Mouse (Mus musculus): ENCODE results near the gene Abhd15. TPM values are rescaled to one million over a fixed set of nuclear protein-coding genes. Genes with fewer than 3 reads are reported as not detected.
A peak's percentile ranks its signal among the peaks of the same experiment; 100 is the strongest.

Abhd15 gene
- polyA plus RNA-seq, 1 experiment from 2014 or later: 5.1 TPM

GRCm38 (mm10) chr11:77491502-77492291, 23.2 kb upstream of the Abhd15 start:
- Histone ChIP-seq H3K36me3 (ENCODE audit: control insufficient read depth, insufficient read depth) (no peaks in the 10 kb centered on the region), H3K4me2 (ENCODE audit: low read depth, low read length) (peak overlapping the region; percentile 97), H3K9me3 (replicated peaks; ENCODE audit: control insufficient read depth, low read length) (no peaks in the 10 kb centered on the region), H3K27ac (ENCODE audit: low read length) (peak overlapping the region; percentile 15; the same call in 1 of the 2 replicates), H3K4me1 (ENCODE audit: control insufficient read depth, low read depth, low read length) (peaks cover 50% of the 10 kb centered on the region), H3K4me3 (ENCODE audit: low read depth, low read length) (peak overlapping the region; percentile 84), H3K9ac (ENCODE audit: low read depth, low read length) (peak overlapping the region; percentile 70), H3K27me3 (ENCODE audit: control insufficient read depth, insufficient read depth, low read depth, low read length) (peaks cover 33% of the 10 kb centered on the region)
- under 1% methylated on average over 23 of the region's 23 CpGs for WGBS (ENCODE audit: insufficient replicate concordance)
- no peak for ATAC-seq (ENCODE audit: low read depth)

- Histone ChIP-seq H3K4me1 (ENCODE audit: control insufficient read depth, low read depth, low read length) (peaks cover 57% of the 10 kb centered on the region), H3K27ac (ENCODE audit: low read length) (peak overlapping the region; percentile 62), H3K36me3 (ENCODE audit: control insufficient read depth, insufficient read depth) (no peaks in the 10 kb centered on the region), H3K4me2 (ENCODE audit: low read depth, low read length) (peak overlapping the region; percentile 97), H3K9ac (ENCODE audit: low read depth, low read length) (peak overlapping the region; percentile 70), H3K9me3 (replicated peaks; ENCODE audit: control insufficient read depth, low read length) (no peaks in the 10 kb centered on the region), H3K4me3 (ENCODE audit: low read depth, low read length) (peak overlapping the region; percentile 84), H3K27me3 (ENCODE audit: control insufficient read depth, insufficient read depth, low read depth, low read length) (peaks cover 33% of the 10 kb centered on the region)
- no peak for ATAC-seq (ENCODE audit: low read depth)
- under 1% methylated on average over 18 of the region's 18 CpGs for WGBS (ENCODE audit: insufficient replicate concordance)
Measured at GRCm38 (mm10) chr11:77492311-77492871, 22.5 kb upstream of the Abhd15 start.

GRCm38 (mm10) chr11:77492911-77493332, 22.0 kb upstream of the Abhd15 start:
- peak; percentile 89 for ATAC-seq (ENCODE audit: low read depth)

GRCm38 (mm10) chr11:77493512-77494343, 21.2 kb upstream of the Abhd15 start, which contains the start of gene Git1:
TSS of gene Git1 (plus strand) at chr11:77493562.
- Histone ChIP-seq H3K4me1 (ENCODE audit: control insufficient read depth, low read depth, low read length) (peaks cover 64% of the 10 kb centered on the region), H3K27ac (ENCODE audit: low read length) (peak within 1 kb of the TSS; percentile 73), H3K9me3 (replicated peaks; ENCODE audit: control insufficient read depth, low read length) (no peaks in the 10 kb centered on the region), H3K4me3 (ENCODE audit: low read depth, low read length) (peak within 1 kb of the TSS; percentile 84), H3K27me3 (ENCODE audit: control insufficient read depth, insufficient read depth, low read depth, low read length) (peaks cover 27% of the 10 kb centered on the region), H3K4me2 (ENCODE audit: low read depth, low read length) (peak within 1 kb of the TSS; percentile 97), H3K36me3 (ENCODE audit: control insufficient read depth, insufficient read depth) (no peaks in the 10 kb centered on the region), H3K9ac (ENCODE audit: low read depth, low read length) (peak within 1 kb of the TSS; percentile 87)
- peak; percentile 30 for ATAC-seq (ENCODE audit: low read depth)
- under 1% methylated on average over 64 of the region's 74 CpGs for WGBS (ENCODE audit: insufficient replicate concordance)

More at GRCm38 (mm10) chr11:77492911-77493332, 22.0 kb upstream of the Abhd15 start:
- peaks cover 33% of the 10 kb centered on the region for H3K27me3 ChIP-seq (ENCODE audit: control insufficient read depth, insufficient read depth, low read depth, low read length)
- peak overlapping the region; percentile 62 for H3K27ac ChIP-seq (ENCODE audit: low read length)
- H3K9me3 ChIP-seq (replicated peaks; ENCODE audit: control insufficient read depth, low read length): no peaks in the 10 kb centered on the region
- H3K4me3 ChIP-seq (ENCODE audit: low read depth, low read length): peak overlapping the region; percentile 84
- H3K4me2 ChIP-seq (ENCODE audit: low read depth, low read length): peak overlapping the region; percentile 97
- H3K4me1 ChIP-seq (ENCODE audit: control insufficient read depth, low read depth, low read length): peaks cover 62% of the 10 kb centered on the region
- H3K9ac ChIP-seq (ENCODE audit: low read depth, low read length): peak overlapping the region; percentile 87
- under 1% methylated on average over 28 of the region's 32 CpGs for WGBS (ENCODE audit: insufficient replicate concordance)
- H3K36me3 ChIP-seq (ENCODE audit: control insufficient read depth, insufficient read depth): no peaks in the 10 kb centered on the region

- Histone ChIP-seq H3K27me3 (ENCODE audit: control insufficient read depth, insufficient read depth, low read depth, low read length) (peaks cover 21% of the 10 kb centered on the region), H3K4me1 (ENCODE audit: control insufficient read depth, low read depth, low read length) (peaks cover 59% of the 10 kb centered on the region), H3K4me2 (ENCODE audit: low read depth, low read length) (peak overlapping the region; percentile 93), H3K36me3 (ENCODE audit: control insufficient read depth, insufficient read depth) (no peaks in the 10 kb centered on the region), H3K4me3 (ENCODE audit: low read depth, low read length) (peak overlapping the region; percentile 84), H3K9ac (ENCODE audit: low read depth, low read length) (peak overlapping the region; percentile 87; the same call in 1 of the 2 replicates), H3K9me3 (replicated peaks; ENCODE audit: control insufficient read depth, low read length) (no peaks in the 10 kb centered on the region), H3K27ac (ENCODE audit: low read length) (peak overlapping the region; percentile 73)
- no peak for ATAC-seq (ENCODE audit: low read depth)
- WGBS (ENCODE audit: insufficient replicate concordance): 16% methylated on average over 4 of the region's 4 CpGs
Measured at GRCm38 (mm10) chr11:77494344-77494676, 20.6 kb upstream of the Abhd15 start.

GRCm38 (mm10) chr11:77494782-77495181, 20.1 kb upstream of the Abhd15 start:
- Histone ChIP-seq H3K27me3 (ENCODE audit: control insufficient read depth, insufficient read depth, low read depth, low read length) (peaks cover 16% of the 10 kb centered on the region), H3K4me3 (ENCODE audit: low read depth, low read length) (no peak overlapping the region), H3K36me3 (ENCODE audit: control insufficient read depth, insufficient read depth) (no peaks in the 10 kb centered on the region), H3K27ac (ENCODE audit: low read length) (no peak overlapping the region; the same call in 1 of the 2 replicates), H3K4me2 (ENCODE audit: low read depth, low read length) (0 out of 2 replicates have a peak overlapping the region, but pooled peaks have one; percentile 93), H3K4me1 (ENCODE audit: control insufficient read depth, low read depth, low read length) (peaks cover 59% of the 10 kb centered on the region), H3K9ac (ENCODE audit: low read depth, low read length) (no peak overlapping the region), H3K9me3 (replicated peaks; ENCODE audit: control insufficient read depth, low read length) (no peaks in the 10 kb centered on the region)
- ATAC-seq (ENCODE audit: low read depth): no peak
- WGBS (ENCODE audit: insufficient replicate concordance): 62% methylated on average over 6 of the region's 6 CpGs

- Histone ChIP-seq H3K4me1 (ENCODE audit: control insufficient read depth, low read depth, low read length) (peaks cover 58% of the 10 kb centered on the region), H3K36me3 (ENCODE audit: control insufficient read depth, insufficient read depth) (no peaks in the 10 kb centered on the region), H3K27ac (ENCODE audit: low read length) (peak overlapping the region; percentile 23; the same call in 1 of the 2 replicates)
Measured at GRCm38 (mm10) chr11:77495507-77495906, 19.4 kb upstream of the Abhd15 start.

GRCm38 (mm10) chr11:77497341-77497756, 17.6 kb upstream of the Abhd15 start:
- WGBS (ENCODE audit: insufficient replicate concordance): 42% methylated on average over 6 of the region's 6 CpGs
- H3K4me3 ChIP-seq (ENCODE audit: low read depth, low read length): no peak overlapping the region
- no peak overlapping the region for H3K4me2 ChIP-seq (ENCODE audit: low read depth, low read length)
- H3K36me3 ChIP-seq (ENCODE audit: control insufficient read depth, insufficient read depth): no peaks in the 10 kb centered on the region
- H3K4me1 ChIP-seq (ENCODE audit: control insufficient read depth, low read depth, low read length): peaks cover 40% of the 10 kb centered on the region
- H3K9ac ChIP-seq (ENCODE audit: low read depth, low read length): no peak overlapping the region
- no peaks in the 10 kb centered on the region for H3K27me3 ChIP-seq (ENCODE audit: control insufficient read depth, insufficient read depth, low read depth, low read length)
- no peaks in the 10 kb centered on the region for H3K9me3 ChIP-seq (replicated peaks; ENCODE audit: control insufficient read depth, low read length)
- no peak overlapping the region for H3K27ac ChIP-seq (ENCODE audit: low read length)
- no peak for ATAC-seq (ENCODE audit: low read depth)

More at GRCm38 (mm10) chr11:77495507-77495906, 19.4 kb upstream of the Abhd15 start:
- no peak for ATAC-seq (ENCODE audit: low read depth)
- Histone ChIP-seq H3K27me3 (ENCODE audit: control insufficient read depth, insufficient read depth, low read depth, low read length) (peaks cover 9% of the 10 kb centered on the region), H3K4me2 (ENCODE audit: low read depth, low read length) (no peak overlapping the region), H3K4me3 (ENCODE audit: low read depth, low read length) (no peak overlapping the region), H3K9ac (ENCODE audit: low read depth, low read length) (no peak overlapping the region), H3K9me3 (replicated peaks; ENCODE audit: control insufficient read depth, low read length) (no peaks in the 10 kb centered on the region)

Measured in liver, embryonic 16.5 days (tissue).